Mouse (Mus musculus) forebrain, embryonic 15.5 days (tissue): ENCODE measurements around the gene Haus5. TPM values are rescaled to one million over a fixed set of nuclear protein-coding genes. Genes with fewer than 3 reads are reported as not detected.

Experiments
- ATAC-seq: fragments of 200-750 bp; cut with Nextera tagmentation; replicated peaks from 2 replicates; pipeline ENCODE4 v1.8.0; 2017; ENCODE audit warnings: mild to moderate bottlenecking, moderate TSS enrichment, moderate library complexity
- H3K27ac ChIP-seq: fragments of 300-500 bp; sonication (generic); replicated peaks from 2 replicates; pipeline ENCODE4 v1.5.1; 2015; ENCODE audit warnings: mild to moderate bottlenecking, inconsistent platforms
- H3K27me3 ChIP-seq: fragments of 300-500 bp; sonication (generic); 2 replicates; pipeline ENCODE4 v1.6.1; 2015; ENCODE audit warnings: inconsistent platforms
- H3K36me3 ChIP-seq: fragments of 300-500 bp; sonication (generic); 2 replicates; pipeline ENCODE4 v1.6.1; 2015; ENCODE audit warnings: mild to moderate bottlenecking, inconsistent platforms
- H3K4me1 ChIP-seq: fragments of 300-500 bp; sonication (generic); 2 replicates; pipeline ENCODE4 v1.6.1; 2015; ENCODE audit warnings: inconsistent platforms
- H3K4me2 ChIP-seq: fragments of 300-500 bp; sonication (generic); replicated peaks from 2 replicates; pipeline ENCODE4 v1.6.1; 2015; ENCODE audit warnings: mild to moderate bottlenecking, inconsistent platforms
- H3K4me3 ChIP-seq: fragments of 300-500 bp; sonication (generic); 2 replicates; pipeline ENCODE4 v1.5.1; 2015; ENCODE audit warnings: mild to moderate bottlenecking, inconsistent platforms
- H3K9ac ChIP-seq: fragments of 300-500 bp; sonication (generic); replicated peaks from 2 replicates; pipeline ENCODE4 v1.6.1; 2015; ENCODE audit warnings: mild to moderate bottlenecking, inconsistent platforms
- H3K9me3 ChIP-seq: fragments of 300-500 bp; sonication (generic); 2 replicates; pipeline ENCODE4 v1.6.1; 2016; ENCODE audit warnings: inconsistent platforms
- WGBS: fragments of 180-500 bp; shearing (Covaris S2); methylation state at CpG from one replicate; pipeline ENCODE4 v1.1.7; 2015; ENCODE audit warnings: mixed read lengths; 5-methylcytosine and 5-hydroxymethylcytosine counted together
- polyA plus RNA-seq: library from polyadenylated mRNA; unstranded; fragments of >200 nt; fragmentation: Nextera tagmentation; extraction: Ambion mirVana; gene quantifications from 2 replicates; pipeline ENCODE4 v1.2.1, GENCODE M21; 2015

The Haus5 gene
- polyA plus RNA-seq, 1 experiment from 2014 or later = 36.2 TPM

- no peak overlapping the region for H3K9ac ChIP-seq
- H3K4me2 ChIP-seq = no peak overlapping the region
- H3K36me3 ChIP-seq = peaks cover 55% of the 10 kb centered on the region
- no peaks in the 10 kb centered on the region for H3K9me3 ChIP-seq
- 97% methylated on average over 9 of the region's 9 CpGs for WGBS
- no peaks in the 10 kb centered on the region for H3K4me1 ChIP-seq
- H3K4me3 ChIP-seq = no peak overlapping the region
- no peaks in the 10 kb centered on the region for H3K27me3 ChIP-seq
- ATAC-seq = no peak
- no peak overlapping the region for H3K27ac ChIP-seq
These were observed 46.1 kb downstream of the Haus5 start for GRCm38 (mm10) chr7:30618658-30619057.

DNA sequence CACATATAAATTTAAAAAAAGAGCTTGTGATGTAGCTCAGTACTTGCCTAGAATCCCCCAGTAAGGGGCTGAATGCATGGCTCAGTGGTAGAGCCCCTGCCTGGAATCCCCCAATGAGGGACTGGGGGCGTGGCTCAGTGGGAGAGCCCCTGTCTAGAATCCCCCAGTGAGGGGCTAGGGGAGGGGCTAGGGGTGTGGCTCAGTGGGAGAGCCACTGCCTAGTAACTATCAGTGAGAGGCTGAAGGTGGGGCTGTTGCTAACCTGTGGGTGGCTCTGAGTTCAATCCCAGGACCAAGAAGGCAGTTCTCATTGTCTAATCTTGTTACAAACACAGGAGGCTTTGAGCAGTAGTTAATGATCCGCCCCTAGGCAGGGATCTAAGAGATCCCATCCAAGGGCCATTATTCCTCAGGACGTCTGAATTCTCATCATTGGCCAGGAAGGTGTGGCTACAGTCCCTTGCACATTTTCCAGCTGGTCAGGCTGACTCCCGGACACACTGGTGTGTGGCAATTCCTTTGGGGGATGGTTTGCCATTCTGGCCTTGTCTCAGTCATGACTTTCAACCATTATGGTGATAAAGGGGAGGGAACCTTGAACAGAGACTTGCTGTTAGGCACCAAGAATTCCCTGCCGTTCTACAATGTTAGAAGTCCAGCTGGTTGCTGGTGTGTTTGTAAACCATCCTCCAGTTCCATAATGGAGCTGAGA lies 49.6 kb downstream of the Haus5 start:
- WGBS = 62% methylated on average over 5 of the region's 5 CpGs
- H3K27me3 ChIP-seq = no peaks in the 10 kb centered on the region
- H3K4me1 ChIP-seq = no peaks in the 10 kb centered on the region
- H3K36me3 ChIP-seq = peaks cover 35% of the 10 kb centered on the region
- no peak overlapping the region for H3K4me2 ChIP-seq
- no peak for ATAC-seq
- no peak overlapping the region for H3K9ac ChIP-seq
- H3K9me3 ChIP-seq = no peaks in the 10 kb centered on the region
- H3K4me3 ChIP-seq = no peak overlapping the region
- no peak overlapping the region for H3K27ac ChIP-seq

DNA sequence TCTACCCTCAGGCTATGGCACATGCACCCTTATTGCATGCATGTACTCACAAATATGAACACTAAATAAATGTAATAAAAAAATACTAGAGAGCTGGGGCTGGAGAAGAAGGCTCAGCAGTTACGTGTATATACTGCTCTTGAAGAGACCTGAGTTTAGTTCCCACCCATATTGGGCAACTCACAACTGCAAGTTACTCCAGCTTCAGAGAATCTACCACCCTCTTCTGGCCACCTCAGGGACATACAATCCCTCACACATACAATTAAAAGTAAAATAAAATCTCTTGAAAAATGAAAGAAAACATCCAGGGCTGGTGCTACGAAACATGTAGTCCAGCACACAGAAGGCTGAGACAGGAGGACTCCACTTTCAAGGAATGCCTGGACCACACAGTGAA lies 50.3 kb downstream of the Haus5 start:
- WGBS = 81% methylated on average over 2 of the region's 2 CpGs
- Histone ChIP-seq H3K36me3 (peaks cover 35% of the 10 kb centered on the region), H3K9ac (no peak overlapping the region), H3K27me3 (no peaks in the 10 kb centered on the region), H3K4me3 (no peak overlapping the region), H3K9me3 (no peaks in the 10 kb centered on the region), H3K27ac (no peak overlapping the region), H3K4me2 (no peak overlapping the region), H3K4me1 (no peaks in the 10 kb centered on the region)
- no peak for ATAC-seq

- peaks cover 26% of the 10 kb centered on the region for H3K36me3 ChIP-seq
- H3K4me3 ChIP-seq = no peak overlapping the region
- H3K27me3 ChIP-seq = no peaks in the 10 kb centered on the region
- no peak overlapping the region for H3K9ac ChIP-seq
- H3K27ac ChIP-seq = no peak overlapping the region
- peak; percentile 63; the same call in 1 of the 2 replicates for ATAC-seq
- no peaks in the 10 kb centered on the region for H3K4me1 ChIP-seq
- no peaks in the 10 kb centered on the region for H3K9me3 ChIP-seq
- no peak overlapping the region for H3K4me2 ChIP-seq
- WGBS = 23% methylated on average over 14 of the region's 14 CpGs
These were observed 51.2 kb downstream of the Haus5 start for GRCm38 (mm10) chr7:30613529-30614112.

- no peak within 1 kb of the TSS for H3K9ac ChIP-seq
- no peak within 1 kb of the TSS for H3K4me3 ChIP-seq
- H3K36me3 ChIP-seq = peaks cover 18% of the 10 kb centered on the region
- WGBS = 87% methylated on average over 8 of the region's 8 CpGs
- H3K4me1 ChIP-seq = no peaks in the 10 kb centered on the region
- no peaks in the 10 kb centered on the region for H3K27me3 ChIP-seq
- no peak within 1 kb of the TSS for H3K27ac ChIP-seq
- no peak within 1 kb of the TSS for H3K4me2 ChIP-seq
- peak; percentile 35; the same call in 1 of the 2 replicates for ATAC-seq
- no peaks in the 10 kb centered on the region for H3K9me3 ChIP-seq
These were observed 52.0 kb downstream of the Haus5 start, which contains the start of gene Upk1a for GRCm38 (mm10) chr7:30612654-30613402. TSS of gene Upk1a (minus strand) at chr7:30612847.

- H3K4me2 ChIP-seq = no peak overlapping the region
- H3K27me3 ChIP-seq = no peaks in the 10 kb centered on the region
- no peak for ATAC-seq
- no peak overlapping the region for H3K4me3 ChIP-seq
- H3K36me3 ChIP-seq = no peaks in the 10 kb centered on the region
- WGBS = 67% methylated on average over 7 of the region's 7 CpGs
- H3K9ac ChIP-seq = no peak overlapping the region
- H3K27ac ChIP-seq = no peak overlapping the region
- no peaks in the 10 kb centered on the region for H3K4me1 ChIP-seq
- no peaks in the 10 kb centered on the region for H3K9me3 ChIP-seq
These were observed 54.8 kb downstream of the Haus5 start for GRCm38 (mm10) chr7:30610043-30610442.

GRCm38 (mm10) chr7:30608476-30608875 lies 56.3 kb downstream of the Haus5 start:
- no peak overlapping the region for H3K4me2 ChIP-seq
- H3K9ac ChIP-seq = no peak overlapping the region
- H3K4me3 ChIP-seq = no peak overlapping the region
- H3K4me1 ChIP-seq = no peaks in the 10 kb centered on the region
- H3K36me3 ChIP-seq = no peaks in the 10 kb centered on the region
- WGBS = 50% methylated on average over 16 of the region's 16 CpGs
- no peaks in the 10 kb centered on the region for H3K9me3 ChIP-seq
- H3K27ac ChIP-seq = no peak overlapping the region
- no peak for ATAC-seq
- H3K27me3 ChIP-seq = no peaks in the 10 kb centered on the region

DNA sequence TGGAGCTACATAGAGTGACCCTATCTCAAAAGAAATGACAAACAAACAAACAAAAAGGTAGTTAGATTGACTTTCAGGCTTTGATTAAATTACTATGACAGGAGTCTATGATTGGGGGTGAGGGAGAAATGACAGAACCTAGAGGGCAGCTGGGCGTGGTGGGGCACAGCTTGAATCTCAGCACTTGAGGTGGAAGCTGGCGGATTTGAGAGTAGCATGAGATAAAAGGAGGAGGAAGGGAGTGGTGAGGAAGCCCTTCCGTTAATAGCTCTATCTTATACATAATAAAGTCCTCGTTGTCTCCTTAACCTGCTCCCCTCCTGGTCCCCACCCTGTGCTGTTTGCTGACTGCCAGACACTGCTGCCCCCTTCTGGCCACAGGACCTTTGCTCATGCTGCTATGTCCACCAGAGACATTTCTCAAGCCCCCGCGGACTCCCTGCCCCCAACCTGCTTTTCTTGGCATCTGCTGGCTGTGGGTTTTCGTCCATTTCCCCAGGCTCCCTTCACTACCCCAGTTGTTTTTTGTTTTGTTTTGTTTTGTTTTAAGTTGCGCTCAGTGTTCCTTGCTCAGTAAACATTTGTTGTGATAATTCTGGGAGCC lies 57.0 kb downstream of the Haus5 start:
- no peak overlapping the region for H3K9ac ChIP-seq
- no peak overlapping the region for H3K4me3 ChIP-seq
- ATAC-seq = no peak
- no peaks in the 10 kb centered on the region for H3K27me3 ChIP-seq
- no peaks in the 10 kb centered on the region for H3K9me3 ChIP-seq
- H3K4me2 ChIP-seq = no peak overlapping the region
- no peaks in the 10 kb centered on the region for H3K4me1 ChIP-seq
- no peaks in the 10 kb centered on the region for H3K36me3 ChIP-seq
- 27% methylated on average over 8 of the region's 8 CpGs for WGBS
- no peak overlapping the region for H3K27ac ChIP-seq

GRCm38 (mm10) chr7:30604944-30605343 lies 59.9 kb downstream of the Haus5 start:
- Histone ChIP-seq H3K4me3 (no peak overlapping the region), H3K9me3 (no peaks in the 10 kb centered on the region), H3K9ac (no peak overlapping the region), H3K27ac (no peak overlapping the region), H3K4me1 (peaks cover 8% of the 10 kb centered on the region), H3K4me2 (no peak overlapping the region), H3K36me3 (no peaks in the 10 kb centered on the region), H3K27me3 (no peaks in the 10 kb centered on the region)
- no peak for ATAC-seq
- 86% methylated on average over 8 of the region's 8 CpGs for WGBS

DNA sequence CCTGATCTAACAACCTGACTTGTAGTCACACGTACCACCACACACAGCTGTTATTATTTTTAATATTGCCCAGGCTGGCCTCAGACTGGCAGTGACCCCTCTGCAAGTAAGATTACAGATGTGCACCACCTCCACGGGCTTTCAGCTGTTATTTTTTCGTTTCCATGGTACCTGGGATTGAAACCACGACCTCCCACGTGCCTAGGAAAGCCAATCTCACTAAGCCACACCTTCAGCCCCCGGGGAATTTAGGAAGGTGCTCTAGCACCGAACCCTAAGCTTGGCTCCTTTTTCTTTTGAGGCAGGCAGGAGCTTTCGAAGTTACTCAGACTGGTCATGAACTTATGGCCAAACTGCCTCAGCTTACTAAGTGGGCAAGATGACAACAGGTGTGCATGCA lies 60.4 kb downstream of the Haus5 start:
- 64% methylated on average over 8 of the region's 8 CpGs for WGBS

More for the DNA sequence above, 60.4 kb downstream of the Haus5 start:
- Histone ChIP-seq H3K9ac (no peak overlapping the region), H3K4me3 (no peak overlapping the region), H3K27ac (no peak overlapping the region), H3K27me3 (no peaks in the 10 kb centered on the region), H3K9me3 (no peaks in the 10 kb centered on the region), H3K36me3 (no peaks in the 10 kb centered on the region), H3K4me1 (peaks cover 13% of the 10 kb centered on the region), H3K4me2 (no peak overlapping the region)
- no peak for ATAC-seq
